Mouse (Mus musculus): ENCODE measurements around the gene Sh3bgrl3.

DNA sequence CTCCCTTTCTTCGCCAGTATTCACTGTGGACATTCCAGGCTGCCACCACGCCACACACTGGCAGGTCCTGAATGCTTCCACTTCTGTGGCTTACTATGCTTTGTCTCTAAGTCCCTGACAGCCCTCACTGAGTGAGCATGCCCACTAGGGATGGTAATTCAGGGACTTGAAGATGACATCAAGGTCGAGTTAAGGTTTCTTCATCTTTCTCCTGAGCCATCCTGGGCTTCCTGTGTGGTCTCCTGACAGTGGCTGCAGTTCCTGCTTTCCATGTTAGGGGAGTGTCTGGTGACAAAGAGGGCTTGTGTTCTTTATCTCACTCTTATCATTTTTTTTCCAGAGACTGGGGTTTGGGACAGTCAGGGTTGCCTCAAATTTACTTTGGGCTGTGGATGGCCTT lies 17.9 kb downstream of the Sh3bgrl3 start:
- TF ChIP-seq UBTF (IDR thresholded peaks at IDR 0.05; ENCODE audit: borderline replicate concordance, insufficient read depth, low read depth, low read length) (no peak), CTCF (IDR thresholded peaks at IDR 0.05 in 2 of 3, conservative IDR thresholded peaks at IDR 0.05 in 1 of 3; ENCODE audit: control insufficient read depth in 1 of 3, insufficient read depth in 1 of 3, low read depth in 2 of 3, low read length in 3 of 3, poor library complexity in 1 of 3, severe bottlenecking in 1 of 3) (no peak), ELF1 (IDR thresholded peaks at IDR 0.05; ENCODE audit: low read depth, low read length) (no peak), HCFC1 (IDR thresholded peaks at IDR 0.05; ENCODE audit: low read depth, low read length) (no peak), EP300 (IDR thresholded peaks at IDR 0.05; ENCODE audit: low read depth in 1 of 2, low read length in 2 of 2) (no peak), MAFK (IDR thresholded peaks at IDR 0.05; ENCODE audit: borderline replicate concordance, low read depth, low read length) (no peak), POLR2A (IDR thresholded peaks at IDR 0.05; ENCODE audit: control insufficient read depth in 1 of 2, insufficient read depth in 1 of 2, low read depth in 1 of 2, low read length in 2 of 2, poor library complexity in 1 of 2) (no peak), ZKSCAN1 (IDR thresholded peaks at IDR 0.05; ENCODE audit: low read depth, low read length) (no peak), ZNF384 (IDR thresholded peaks at IDR 0.05; ENCODE audit: low read depth, low read length) (0 out of 2 replicates have a peak, but pooled peaks have one; percentile 10), NELFE (IDR thresholded peaks at IDR 0.05; ENCODE audit: low read depth, low read length) (no peak), TCF12 (IDR thresholded peaks at IDR 0.05; ENCODE audit: low read depth, low read length) (no peak)

Measured in MEL (cell line).